Mouse (Mus musculus): ENCODE measurements around the gene Glb1l2.

The Glb1l2 gene

DNA sequence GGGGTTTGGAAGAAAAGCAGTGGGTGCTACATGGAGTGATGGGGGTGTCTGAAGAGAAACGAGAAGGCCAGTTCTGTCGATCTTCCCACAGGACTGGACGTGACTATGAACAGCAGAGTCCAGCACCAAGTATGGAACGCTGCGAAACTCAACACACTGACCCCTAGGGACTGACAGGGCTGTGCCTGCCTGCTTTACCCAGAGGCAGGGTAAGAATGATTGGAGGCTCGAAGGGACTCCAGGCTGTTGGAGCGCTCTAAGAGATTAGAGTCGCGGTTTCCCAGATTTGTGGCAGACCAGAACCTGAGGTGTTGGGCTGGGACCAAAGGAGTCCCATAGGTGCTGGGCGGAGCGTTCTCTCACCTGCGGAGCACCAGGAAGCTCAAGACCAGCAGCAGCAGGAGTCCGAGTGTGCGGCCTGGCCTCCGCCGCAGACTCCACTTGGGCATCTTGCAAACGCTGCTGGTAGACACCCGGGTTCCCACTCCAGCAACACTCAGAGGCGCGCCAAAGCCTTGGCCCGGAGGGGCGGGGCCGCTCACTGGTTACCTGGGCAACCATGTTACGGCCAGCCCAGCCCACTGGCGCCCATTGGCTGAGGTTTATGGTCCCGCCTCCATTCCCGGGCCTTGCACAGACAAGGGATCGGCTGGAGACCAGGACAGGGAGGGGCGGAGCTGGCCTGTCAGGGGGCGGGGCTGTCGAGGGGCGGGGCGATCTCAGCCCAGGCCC, at the start of gene Glb1l2:
Gene Glb1l2, minus strand, starts transcription at position 534 of the 732 bp plus-strand sequence.
- peak; percentile 94 for DNase-seq (ENCODE audit: low spot score)

DNA sequence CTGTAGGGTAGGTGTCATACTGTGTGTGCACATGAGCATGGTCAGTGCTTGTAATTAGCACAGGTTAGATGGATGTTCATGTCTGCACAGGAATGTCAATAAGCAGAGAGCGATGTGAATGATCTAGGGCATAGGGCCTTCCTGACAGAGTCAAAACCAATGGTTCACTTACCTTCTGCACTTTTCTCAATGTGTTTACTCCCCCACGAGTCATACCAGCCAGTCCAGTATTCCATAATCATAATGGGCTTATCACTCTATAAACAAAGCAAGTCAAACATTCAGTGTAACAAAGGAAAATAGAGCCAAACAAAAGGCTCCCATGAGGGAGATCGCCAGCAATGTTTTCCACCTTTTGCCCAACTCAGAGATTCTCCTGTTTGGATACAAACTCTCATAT, 24.8 kb upstream of the Glb1l2 start:
- no peak for DNase-seq (ENCODE audit: low spot score)

DNA sequence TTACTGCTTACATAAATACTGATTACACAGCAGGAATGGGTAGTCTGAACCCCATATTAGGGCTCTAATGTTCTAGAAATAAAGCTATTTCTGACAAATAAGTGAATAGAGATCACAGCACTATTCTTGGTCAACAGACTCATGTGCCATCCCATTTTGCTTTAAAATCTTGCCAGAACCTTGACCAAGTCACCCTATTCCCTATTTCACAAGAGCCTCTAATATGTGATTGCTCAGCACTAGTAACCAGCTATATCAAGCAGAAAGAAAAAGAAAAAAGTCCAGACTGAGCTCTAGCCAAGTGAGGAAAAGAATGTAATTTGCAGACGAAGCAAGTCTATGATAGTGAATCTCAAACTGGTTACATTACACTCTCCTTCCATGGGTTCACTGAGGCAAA, 13.7 kb upstream of the Glb1l2 start:
- no peak for DNase-seq (ENCODE audit: low spot score)

DNA sequence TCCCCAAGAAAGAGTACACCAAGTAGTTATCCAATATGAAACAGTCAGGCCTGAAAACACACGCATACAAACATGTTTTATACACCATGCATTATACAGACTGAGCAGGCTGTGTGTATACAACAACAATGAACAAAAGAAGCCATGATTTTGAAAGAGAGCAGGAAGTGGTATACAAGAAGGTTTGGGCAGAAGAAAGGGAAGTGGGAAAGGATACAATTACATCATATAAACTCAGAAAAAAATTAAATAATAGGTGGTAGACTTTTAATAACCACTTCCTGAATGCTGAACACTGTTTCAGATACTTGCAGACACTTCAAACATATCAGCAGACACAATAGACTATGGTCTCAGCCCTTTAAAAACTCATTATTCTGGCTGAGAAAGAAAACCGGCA, 2.5 kb upstream of the Glb1l2 start:
- DNase-seq (ENCODE audit: low spot score), result no peak

DNA sequence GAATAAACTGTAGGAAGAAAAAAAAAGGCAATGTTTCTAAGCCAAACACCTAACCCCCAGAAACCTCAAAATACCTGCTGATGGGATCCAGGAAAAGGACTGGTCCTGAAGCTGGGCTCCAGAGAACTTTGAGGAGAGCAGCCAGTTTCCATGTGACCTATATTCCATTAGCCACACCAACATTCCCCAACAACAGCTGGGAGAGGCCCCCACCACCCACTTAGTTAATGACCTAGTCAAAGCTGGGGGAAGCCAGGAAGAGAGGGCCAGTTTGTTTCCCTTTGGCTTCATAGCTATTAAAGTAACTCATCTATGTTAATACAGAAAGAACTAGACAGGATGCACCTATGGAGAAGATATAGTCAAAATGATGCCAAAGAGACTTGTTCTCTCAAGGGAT, 1.9 kb downstream of the Glb1l2 start:
- DNase-seq (ENCODE audit: low spot score), result no peak

DNA sequence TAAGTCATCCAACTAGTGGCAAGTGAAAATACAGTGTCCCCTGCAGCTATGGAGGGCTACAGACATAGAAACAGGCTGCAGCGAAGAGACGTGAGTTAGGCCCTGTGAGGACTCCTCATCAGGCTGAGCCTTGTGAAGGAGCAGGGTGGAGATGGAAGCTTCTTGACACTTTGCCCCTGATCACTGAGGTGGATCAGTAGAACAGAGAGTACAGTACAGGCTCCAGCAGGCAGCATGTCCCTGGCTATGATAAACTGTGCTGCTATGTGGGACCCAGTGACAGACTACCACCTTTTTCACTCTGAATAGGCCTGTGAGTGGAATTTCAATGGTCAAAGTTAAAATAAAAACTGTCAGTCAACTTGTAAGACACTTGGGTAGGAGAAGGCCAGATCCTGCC, 5.9 kb downstream of the Glb1l2 start:
- no peak for DNase-seq (ENCODE audit: low spot score)

DNA sequence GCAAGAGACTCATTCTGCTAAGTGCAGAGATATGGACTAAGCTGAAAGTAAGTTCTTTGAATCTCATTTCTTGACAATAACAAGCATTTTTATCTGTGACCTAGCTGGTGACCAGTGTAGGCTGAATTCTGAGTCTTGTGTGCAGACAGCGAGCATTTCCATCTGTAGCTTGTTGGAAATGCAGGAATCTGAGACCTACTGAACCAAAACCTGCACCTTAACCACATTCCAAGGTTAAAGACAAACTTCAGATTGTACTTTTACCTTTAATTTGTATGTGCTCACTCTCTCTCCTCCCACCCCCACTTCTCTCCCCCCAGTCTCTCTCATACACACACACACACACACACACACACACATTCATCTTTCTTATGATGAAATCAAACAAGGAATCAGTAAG, 7.5 kb downstream of the Glb1l2 start:
- no peak for DNase-seq (ENCODE audit: low spot score)

DNA sequence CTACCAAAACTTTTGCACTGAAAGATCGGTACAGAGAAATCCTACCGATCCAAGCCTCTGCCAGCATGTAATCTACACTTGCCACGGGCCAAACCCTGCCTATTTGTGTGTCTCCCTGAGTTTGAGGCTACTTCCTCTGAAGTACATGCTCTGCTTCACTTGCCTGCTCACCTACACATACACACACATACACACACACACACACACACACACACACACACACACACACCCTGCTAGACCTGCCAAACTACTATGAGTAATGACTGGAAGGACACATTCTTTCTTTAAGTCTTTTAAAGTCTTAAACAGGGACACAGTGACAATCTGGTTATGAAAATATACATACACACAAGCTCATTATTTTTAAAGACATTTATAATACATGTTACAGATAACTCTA, 8.1 kb downstream of the Glb1l2 start:
- no peak for DNase-seq (ENCODE audit: low spot score)

DNA sequence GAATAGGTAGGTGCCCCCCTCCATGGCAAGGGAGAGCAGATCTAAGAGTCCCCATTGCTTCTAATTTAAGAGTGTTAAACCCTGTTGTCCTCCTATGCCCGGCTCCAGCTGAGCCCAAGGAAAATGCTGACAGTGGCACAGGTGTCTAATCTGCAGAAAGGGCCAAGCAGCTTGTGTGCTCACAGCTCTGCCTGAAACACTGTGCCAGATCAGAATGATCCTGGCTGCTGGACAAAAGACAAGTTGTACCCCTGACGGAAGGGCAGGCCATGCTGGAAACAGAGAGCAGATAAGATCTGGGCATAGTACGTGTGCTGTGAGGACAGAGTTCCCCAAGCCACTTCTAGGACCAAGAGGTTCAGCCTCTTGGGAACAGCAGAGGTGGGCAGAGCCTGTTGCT, 13.4 kb downstream of the Glb1l2 start:
- no peak for DNase-seq (ENCODE audit: low spot score)

DNA sequence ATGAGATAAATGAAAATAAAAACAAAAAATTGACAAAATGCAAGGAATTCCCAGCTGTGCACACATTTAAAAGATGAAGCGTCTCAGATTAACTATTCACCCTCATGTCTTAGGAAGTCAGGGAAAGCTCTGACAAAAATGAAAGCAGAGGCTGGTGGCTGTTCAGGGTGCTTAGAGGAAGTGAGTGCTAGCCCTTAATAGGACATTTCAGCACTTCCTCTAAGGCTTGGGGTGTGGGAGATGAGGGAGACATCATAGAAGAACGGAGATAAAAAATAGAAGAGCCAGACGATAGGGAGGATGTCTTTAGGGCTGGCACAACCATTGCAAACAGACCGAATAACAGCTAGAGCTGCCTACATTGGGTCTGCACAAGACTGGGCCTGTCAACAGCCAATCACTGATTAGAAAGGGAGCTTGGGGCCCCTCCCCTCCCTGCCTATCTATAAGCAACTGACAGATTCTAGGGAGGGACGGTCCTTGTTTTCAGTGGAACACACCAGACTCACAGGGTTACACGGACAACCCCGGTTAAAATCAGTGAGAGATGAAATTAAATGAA, 22.8 kb downstream of the Glb1l2 start:
- no peak for DNase-seq (ENCODE audit: low spot score)

DNA sequence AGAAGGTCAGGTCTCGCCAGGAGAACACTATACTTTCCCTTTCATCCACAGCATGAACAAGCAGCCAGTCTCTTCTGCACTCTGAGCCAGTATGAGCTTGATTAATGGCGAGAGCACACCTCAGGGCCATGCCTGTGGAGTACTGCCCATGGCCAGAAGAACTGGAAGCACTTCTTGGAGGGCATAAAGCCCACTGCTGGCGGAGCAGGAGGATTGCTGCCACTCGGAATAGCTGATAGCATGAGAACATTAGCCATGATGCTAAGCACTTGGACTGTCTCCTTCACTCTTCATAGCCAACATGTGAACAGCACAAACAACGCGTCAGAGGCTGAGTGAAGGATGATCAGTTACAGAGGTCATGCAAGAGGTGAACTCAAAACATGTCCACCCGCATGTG, 27.8 kb downstream of the Glb1l2 start:
- DNase-seq (ENCODE audit: low spot score), result no peak

DNA sequence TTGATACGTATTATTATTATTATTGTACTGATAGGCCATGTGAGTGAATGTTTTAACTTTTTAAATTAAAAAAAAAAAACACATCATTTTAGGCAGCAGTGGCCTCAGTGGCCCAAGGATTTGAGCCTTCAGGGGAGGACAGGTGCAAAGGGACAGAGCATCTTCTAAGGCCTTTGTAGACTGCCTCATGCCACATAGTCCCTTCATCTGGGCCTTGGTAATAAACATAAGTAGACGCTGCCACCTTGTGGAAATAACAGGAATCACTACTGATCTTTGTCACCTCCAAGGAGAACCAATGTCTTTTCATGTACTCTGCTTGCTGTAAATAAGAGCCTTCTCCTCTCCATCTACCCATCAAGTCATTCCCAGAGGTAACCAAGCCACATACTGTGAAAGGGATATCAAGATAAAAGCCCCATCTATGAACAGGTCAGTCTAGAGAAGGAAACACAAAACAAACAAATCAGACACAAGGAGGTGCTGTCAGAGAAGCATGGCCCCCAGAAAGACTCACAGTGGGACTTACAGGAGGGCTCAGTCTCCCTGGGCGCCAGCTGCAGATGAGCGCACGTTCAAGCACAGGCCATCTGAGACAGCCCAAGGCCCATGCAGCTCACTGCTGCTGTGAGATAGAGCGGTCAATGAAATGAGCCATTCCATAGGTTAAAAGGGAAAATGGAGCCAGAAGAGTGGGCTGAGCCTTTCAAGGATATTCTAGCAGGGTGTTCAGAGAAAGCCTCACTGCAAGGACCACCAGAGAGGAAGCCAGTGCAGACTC, 30.0 kb downstream of the Glb1l2 start:
- DNase-seq (ENCODE audit: low spot score), result peak; percentile 10

DNA sequence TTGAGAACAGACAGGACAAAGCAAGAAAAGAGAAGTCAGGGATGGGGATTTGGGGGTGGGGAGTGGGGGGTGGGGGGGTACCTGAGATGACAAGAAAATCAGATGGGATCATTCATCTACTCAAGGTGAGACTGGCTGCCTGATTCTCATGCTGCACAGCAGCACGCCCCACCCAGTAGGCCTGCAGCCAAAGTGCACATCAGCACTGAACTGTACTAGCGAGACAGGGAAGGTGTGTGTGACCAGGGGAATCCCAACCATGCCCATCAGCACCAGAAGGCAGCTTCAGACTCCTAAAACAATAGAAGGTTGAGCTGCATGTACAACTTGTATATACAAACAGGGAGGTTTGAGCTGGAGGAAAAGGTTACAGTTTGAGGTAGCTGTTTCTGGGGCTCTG, 30.6 kb downstream of the Glb1l2 start:
- no peak for DNase-seq (ENCODE audit: low spot score)

DNA sequence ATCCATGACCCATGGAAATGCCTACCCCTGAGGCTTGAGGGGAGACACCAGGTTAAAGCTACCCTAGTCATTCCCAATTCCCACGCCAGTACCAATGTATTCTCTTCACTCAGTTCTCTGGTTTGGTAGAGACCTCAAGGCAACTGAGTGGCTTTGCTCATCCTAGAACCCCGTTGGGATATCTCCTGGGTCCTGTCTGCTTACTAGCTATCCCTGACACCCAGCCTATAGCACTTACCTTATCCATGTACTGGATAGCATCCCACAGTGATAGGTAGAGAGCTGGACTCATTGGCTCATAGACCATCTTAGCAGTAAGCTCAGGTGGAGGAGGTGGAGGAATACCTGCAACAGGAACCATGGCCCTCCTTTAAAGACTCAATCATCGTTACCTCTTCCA, 38.1 kb downstream of the Glb1l2 start:
- no peak for DNase-seq (ENCODE audit: low spot score)

DNA sequence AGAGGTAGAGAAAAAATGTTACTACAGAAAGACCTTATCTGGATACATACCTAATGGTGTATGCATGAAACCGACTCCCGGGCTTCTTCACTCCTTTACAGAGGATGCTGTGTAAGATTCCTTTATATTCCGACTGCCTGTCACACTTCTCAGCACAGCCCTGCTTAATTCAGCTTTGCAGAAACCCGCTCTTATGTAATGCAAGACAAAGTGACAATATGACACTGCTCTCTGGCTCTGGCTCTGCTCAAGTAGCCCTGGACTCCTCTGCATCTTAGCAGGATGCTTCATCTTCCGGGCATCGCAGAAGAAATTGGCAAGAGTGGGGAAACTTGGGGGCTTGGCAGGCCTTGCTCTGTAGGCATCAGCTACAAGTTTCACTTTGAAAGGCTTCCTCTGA, 43.8 kb downstream of the Glb1l2 start:
- DNase-seq (ENCODE audit: low spot score), result no peak

DNA sequence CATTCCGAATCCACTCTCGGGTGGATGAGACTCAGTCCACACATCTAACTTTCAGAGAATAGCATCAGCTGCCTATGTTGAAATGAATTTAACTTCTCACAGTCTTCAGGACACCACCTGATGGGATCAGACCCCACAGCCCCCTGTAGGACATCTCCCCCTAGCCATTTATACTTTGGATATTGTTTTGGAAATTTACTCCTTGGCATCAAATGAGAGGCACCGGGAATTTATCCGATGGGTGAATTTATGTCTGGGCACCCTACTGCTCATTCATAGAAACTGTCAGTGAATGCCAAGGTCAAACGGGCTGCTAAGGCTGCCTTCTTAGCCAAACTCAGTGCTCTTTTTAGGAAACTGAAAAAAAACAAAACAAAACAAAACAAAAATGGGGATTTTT, 45.7 kb downstream of the Glb1l2 start:
- DNase-seq (ENCODE audit: low spot score), result no peak

DNA sequence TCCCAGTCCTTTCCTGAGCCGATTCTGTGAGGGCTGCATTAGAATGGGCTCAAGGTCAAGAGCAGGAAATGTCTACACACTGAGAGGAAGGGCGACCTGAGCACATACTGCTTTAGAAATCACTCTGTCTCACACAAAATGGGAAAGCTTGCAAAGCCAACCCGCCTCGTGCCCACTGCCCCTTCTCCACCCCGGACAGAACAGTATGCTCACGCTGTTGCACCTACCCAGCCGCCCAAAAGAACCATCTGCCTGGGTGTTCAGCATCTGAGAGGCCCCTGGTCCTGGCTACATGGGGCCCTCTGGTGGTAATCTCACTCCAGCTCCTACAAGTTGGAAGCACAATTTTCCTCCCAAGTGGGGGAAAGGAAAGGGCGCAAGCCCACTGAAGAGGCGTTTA, 46.2 kb downstream of the Glb1l2 start:
- no peak for DNase-seq (ENCODE audit: low spot score)

DNA sequence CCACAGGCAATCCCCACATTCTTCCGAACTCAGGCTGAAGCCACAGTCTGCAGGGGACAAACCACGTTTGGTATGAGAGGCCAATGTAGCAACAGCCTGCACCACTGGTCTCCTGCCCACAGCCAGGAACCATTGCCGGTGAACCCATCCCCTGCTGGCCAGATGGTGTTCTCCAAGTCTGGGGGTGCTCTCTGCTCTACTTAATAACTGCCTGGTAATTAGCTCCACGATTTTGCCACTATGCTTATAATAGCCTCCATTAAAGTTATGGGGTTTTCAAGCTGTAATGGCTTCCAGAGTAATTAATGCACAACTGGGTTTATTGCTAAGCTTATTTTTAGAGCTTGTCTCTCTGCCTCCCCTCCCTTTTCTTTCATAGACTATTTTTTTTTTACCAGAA, 57.4 kb downstream of the Glb1l2 start:
- no peak for DNase-seq (ENCODE audit: low spot score)

DNA sequence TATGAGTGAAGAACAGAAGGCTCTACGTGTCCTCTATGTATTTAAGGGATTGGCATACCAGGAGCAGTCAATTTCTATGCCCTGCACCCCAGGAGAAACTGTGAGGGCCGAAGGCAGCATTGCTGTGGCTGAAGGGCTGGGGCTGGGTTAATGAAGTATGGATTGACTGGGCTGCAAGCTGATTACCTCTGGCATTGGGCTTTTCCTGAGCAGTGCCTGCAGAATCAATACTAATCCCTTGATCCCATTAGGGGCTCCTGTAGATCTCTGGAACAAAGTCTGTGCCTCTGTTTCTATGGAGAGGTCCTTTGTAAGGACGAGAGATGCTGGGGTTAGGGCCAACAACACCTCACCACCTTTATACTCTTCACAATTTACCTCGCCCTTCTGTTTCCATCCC, 59.1 kb downstream of the Glb1l2 start:
- DNase-seq (ENCODE audit: low spot score), result no peak

DNA sequence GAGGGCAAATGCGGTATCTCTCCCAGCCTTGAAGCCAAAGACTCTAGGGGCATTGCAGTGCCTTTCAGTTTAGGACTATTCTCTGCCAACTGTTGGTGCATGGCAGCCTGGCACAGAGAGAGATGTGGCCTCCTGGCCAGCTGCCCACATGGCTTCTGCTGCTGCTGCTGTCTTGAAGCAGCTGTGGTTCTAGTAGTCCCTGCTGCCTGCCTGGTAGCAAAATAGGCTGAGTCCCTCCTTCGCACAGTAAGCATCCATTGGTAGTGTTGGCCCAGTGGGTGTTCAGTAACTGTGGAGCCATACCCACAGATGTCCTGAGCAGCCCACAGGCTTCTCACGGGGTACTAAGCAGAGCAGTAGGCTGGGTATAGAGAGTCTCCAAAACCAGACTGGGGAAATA, 63.5 kb downstream of the Glb1l2 start:
- DNase-seq (ENCODE audit: low spot score), result no peak

DNA sequence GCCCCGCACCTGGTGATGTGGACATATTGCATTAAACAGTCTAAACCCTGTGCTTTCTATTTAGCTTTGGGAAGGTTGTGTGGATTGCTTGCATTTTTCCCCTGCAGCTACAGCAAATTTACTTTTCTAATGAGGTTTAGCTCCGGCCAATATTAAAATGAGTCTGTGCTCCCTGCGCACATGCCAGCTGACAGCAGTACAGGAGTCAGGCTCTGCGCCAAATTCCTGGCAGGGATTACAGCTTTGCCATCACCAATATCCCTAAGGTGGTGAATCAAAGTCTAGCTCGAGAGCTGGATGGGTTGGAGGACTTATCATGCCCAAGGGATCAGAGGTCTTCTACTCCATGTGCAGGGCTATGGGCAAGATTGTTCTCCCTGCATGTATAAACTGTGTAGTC, 69.2 kb downstream of the Glb1l2 start:
- no peak for DNase-seq (ENCODE audit: low spot score)

DNA sequence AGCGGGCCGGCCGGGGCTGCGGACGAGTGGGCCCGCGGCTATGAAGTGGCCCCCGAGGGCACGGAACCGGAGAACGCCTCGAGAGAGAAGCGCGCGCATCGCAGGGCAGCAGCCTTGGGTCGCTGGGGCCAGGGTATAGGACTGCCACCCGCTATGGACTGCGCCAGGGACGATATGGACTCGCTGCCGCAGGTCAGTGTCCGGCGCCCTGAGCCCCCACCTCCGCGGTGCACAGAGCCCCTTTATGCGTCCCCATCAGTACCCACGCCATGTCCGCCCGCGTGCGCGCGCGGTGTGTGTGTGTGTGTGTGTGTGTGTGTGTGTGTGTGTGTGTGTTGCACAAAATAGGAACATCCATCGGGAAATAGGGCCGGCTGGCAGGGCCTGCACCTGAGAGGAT, 72.3 kb downstream of the Glb1l2 start:
- DNase-seq (ENCODE audit: low spot score), result no peak

DNA sequence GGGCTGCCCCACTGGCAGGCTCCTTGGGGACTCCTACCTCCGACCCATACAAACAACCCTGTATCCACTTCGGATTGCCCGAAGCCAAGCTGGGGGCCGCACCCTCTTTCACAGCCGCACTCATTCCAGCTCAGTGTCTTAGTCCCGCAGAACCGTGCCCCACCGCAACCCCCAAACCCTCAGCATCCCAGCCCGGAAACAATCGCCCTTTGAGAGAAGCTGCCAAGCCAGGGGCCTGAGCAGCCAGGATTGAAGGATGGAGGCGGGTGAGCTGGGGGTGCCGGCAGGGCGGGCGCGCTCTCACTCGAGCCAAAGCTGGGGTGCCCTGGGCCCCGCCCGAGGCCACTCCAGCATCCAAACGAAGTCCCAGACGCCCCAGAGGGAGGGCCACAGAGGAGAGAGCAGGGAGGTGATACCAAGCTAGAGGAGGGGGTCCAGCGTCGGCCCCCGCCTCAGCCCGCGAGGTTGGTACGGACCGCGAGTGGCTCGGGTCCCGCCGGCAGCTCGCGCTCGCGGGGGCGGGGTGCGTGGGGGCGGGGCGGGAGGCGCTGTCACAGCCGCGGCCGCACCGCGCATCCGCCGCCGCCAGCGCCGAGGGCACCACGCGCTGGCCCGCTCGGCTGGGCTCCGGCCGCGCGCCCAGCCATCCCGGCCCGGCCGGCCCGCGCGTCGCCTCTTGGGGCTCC, 72.9 kb downstream of the Glb1l2 start, which contains the start of gene B3gat1:
Gene B3gat1, plus strand, starts transcription at position 523 of the 686 bp plus-strand sequence.
- DNase-seq (ENCODE audit: low spot score), result no peak
